Mouse (Mus musculus): ENCODE data around the gene Cep41.

Cep41 gene

GRCm38 (mm10) chr6:30673764-30674561, 19.6 kb downstream of the Cep41 start:
- peak; percentile 87 for DNase-seq

GRCm38 (mm10) chr6:30671696-30672095, 21.9 kb downstream of the Cep41 start:
- peak; percentile 88 for DNase-seq

- DNase-seq: no peak
These were observed 26.0 kb downstream of the Cep41 start for GRCm38 (mm10) chr6:30667585-30667984.

- DNase-seq: no peak
These were observed 27.5 kb downstream of the Cep41 start for GRCm38 (mm10) chr6:30666043-30666442.

- peak; percentile 75 for DNase-seq
These were observed 28.3 kb downstream of the Cep41 start for GRCm38 (mm10) chr6:30665296-30665695.

GRCm38 (mm10) chr6:30664776-30665175, 28.8 kb downstream of the Cep41 start:
- peak; percentile 11 for DNase-seq

- no peak for DNase-seq
These were observed 34.9 kb downstream of the Cep41 start for GRCm38 (mm10) chr6:30658619-30659018.

GRCm38 (mm10) chr6:30657279-30657678, 36.3 kb downstream of the Cep41 start:
- no peak for DNase-seq

- no peak for DNase-seq
These were observed 38.6 kb downstream of the Cep41 start for GRCm38 (mm10) chr6:30654932-30655331.

- no peak for DNase-seq
These were observed 39.1 kb downstream of the Cep41 start for GRCm38 (mm10) chr6:30654402-30654859.

- DNase-seq: no peak
These were observed 40.0 kb downstream of the Cep41 start for GRCm38 (mm10) chr6:30653518-30653917.

GRCm38 (mm10) chr6:30652425-30653188, 40.9 kb downstream of the Cep41 start:
- no peak for DNase-seq

- DNase-seq: no peak
These were observed 43.8 kb downstream of the Cep41 start for GRCm38 (mm10) chr6:30649651-30650296.

GRCm38 (mm10) chr6:30645379-30645778, 48.2 kb downstream of the Cep41 start:
- DNase-seq: no peak

GRCm38 (mm10) chr6:30644462-30644861, 49.1 kb downstream of the Cep41 start:
- no peak for DNase-seq

GRCm38 (mm10) chr6:30643694-30644460, 49.7 kb downstream of the Cep41 start:
- DNase-seq: no peak

- DNase-seq: no peak
These were observed 54.8 kb downstream of the Cep41 start, which contains the start of gene Cpa1 for GRCm38 (mm10) chr6:30638674-30639268. Gene Cpa1 (plus strand): TSS chr6:30639218.

GRCm38 (mm10) chr6:30636186-30636842, 57.2 kb downstream of the Cep41 start:
- DNase-seq: no peak

GRCm38 (mm10) chr6:30635361-30635862, 58.1 kb downstream of the Cep41 start:
- DNase-seq: no peak

- no peak for DNase-seq
These were observed 63.6 kb downstream of the Cep41 start for GRCm38 (mm10) chr6:30629989-30630388.

- DNase-seq: no peak
These were observed 65.4 kb downstream of the Cep41 start for GRCm38 (mm10) chr6:30628152-30628551.
